Mouse (Mus musculus): Measurements from ENCODE around the gene Dhdds. TPM values are rescaled to one million over a fixed set of nuclear protein-coding genes. Genes with fewer than 3 reads are reported as not detected.

Dhdds gene
- polyA plus RNA-seq, 1 experiment from 2014 or later: 45.5 TPM

GRCm38 (mm10) chr4:133931785-133932184 lies 68.9 kb downstream of the Dhdds start:
- no peak for ATAC-seq (ENCODE audit: low FRiP score)
- no peak overlapping the region for H3K4me3 ChIP-seq (replicated peaks)
- no peaks in the 10 kb centered on the region for H3K36me3 ChIP-seq (replicated peaks)
- H3K27me3 ChIP-seq: no peaks in the 10 kb centered on the region
- peaks cover 3% of the 10 kb centered on the region; the same call in 1 of the 2 replicates for H3K4me1 ChIP-seq
- H3K9me3 ChIP-seq: no peaks in the 10 kb centered on the region
- no peak overlapping the region for H3K9ac ChIP-seq
- H3K27ac ChIP-seq: no peak overlapping the region
- no peak overlapping the region for H3K4me2 ChIP-seq
- WGBS: 74% methylated on average over 3 of the region's 3 CpGs

- 14% methylated on average over 10 of the region's 10 CpGs for WGBS
- no peak overlapping the region for H3K4me3 ChIP-seq (replicated peaks)
- no peak overlapping the region for H3K27ac ChIP-seq
These were observed 69.4 kb downstream of the Dhdds start for GRCm38 (mm10) chr4:133931349-133931748.

DNA sequence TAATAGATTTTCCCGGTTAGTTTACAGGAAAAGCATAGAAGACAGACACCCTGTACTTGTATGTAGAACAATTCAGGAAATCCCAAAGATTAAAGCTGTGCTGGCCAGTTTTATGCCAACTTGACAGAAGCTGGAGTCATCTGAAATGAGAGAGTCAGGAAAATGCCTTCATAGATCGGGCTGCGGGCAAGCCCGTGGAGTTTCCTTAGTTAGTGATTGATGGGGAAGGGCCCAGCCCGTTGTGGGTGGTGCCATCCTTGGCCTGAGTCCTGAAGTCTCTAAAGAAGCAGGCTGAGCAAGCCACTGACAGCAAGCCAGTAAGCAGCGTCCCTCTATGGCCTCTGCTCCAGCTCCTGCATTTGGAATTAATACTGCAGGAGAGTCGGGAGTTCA lies 71.4 kb downstream of the Dhdds start:
- no peak overlapping the region for H3K4me2 ChIP-seq
- no peak overlapping the region for H3K4me3 ChIP-seq (replicated peaks)
- H3K27ac ChIP-seq: no peak overlapping the region
- H3K36me3 ChIP-seq (replicated peaks): no peaks in the 10 kb centered on the region
- 57% methylated on average over 7 of the region's 7 CpGs for WGBS
- peaks cover 3% of the 10 kb centered on the region; the same call in 1 of the 2 replicates for H3K4me1 ChIP-seq
- ATAC-seq (ENCODE audit: low FRiP score): no peak
- no peaks in the 10 kb centered on the region for H3K27me3 ChIP-seq
- no peaks in the 10 kb centered on the region for H3K9me3 ChIP-seq
- H3K9ac ChIP-seq: no peak overlapping the region

More at GRCm38 (mm10) chr4:133931349-133931748, 69.4 kb downstream of the Dhdds start:
- H3K36me3 ChIP-seq (replicated peaks): no peaks in the 10 kb centered on the region
- H3K9me3 ChIP-seq: no peaks in the 10 kb centered on the region
- ATAC-seq (ENCODE audit: low FRiP score): no peak
- no peaks in the 10 kb centered on the region for H3K27me3 ChIP-seq
- H3K4me1 ChIP-seq: peaks cover 3% of the 10 kb centered on the region; the same call in 1 of the 2 replicates
- no peak overlapping the region for H3K9ac ChIP-seq
- H3K4me2 ChIP-seq: no peak overlapping the region

DNA sequence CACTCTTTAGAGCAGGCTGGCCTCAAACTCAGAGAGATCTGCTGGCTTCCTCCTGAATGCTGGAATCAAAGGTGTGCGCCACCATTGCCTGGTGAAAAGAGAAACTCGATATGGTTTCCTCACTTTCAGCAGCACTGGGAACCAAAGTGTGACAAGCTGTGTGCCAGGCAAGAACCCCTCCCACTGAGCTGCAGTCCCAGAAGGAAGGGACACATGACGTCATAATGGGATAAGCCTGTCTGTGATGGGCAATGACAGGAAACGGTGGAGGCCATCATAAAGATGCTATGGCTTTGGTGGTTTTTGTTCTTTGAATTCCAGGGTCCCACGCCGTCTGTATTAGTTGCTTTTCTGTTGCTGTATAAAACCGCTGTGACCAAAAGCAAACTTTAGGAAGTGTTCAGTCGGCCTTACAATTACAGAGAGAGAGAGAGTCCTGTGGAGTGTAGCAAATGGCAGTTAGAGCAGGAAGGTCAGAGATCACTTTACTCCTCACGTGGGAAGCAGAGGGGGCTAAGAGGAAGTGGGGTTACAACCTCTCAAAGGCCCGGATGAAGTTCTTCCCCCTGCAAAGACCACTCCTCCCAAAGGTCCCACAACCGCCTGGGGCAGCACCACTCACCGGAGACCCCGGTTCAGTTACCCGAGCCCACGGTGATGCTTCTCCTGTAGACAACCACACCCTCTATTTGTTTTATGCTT lies 72.0 kb downstream of the Dhdds start:
- ATAC-seq (ENCODE audit: low FRiP score): no peak
- no peaks in the 10 kb centered on the region for H3K36me3 ChIP-seq (replicated peaks)
- no peaks in the 10 kb centered on the region for H3K9me3 ChIP-seq
- H3K4me3 ChIP-seq (replicated peaks): no peak overlapping the region
- WGBS: 73% methylated on average over 15 of the region's 15 CpGs
- no peak overlapping the region for H3K4me2 ChIP-seq
- peaks cover 3% of the 10 kb centered on the region; the same call in 1 of the 2 replicates for H3K4me1 ChIP-seq
- H3K27ac ChIP-seq: no peak overlapping the region
- H3K9ac ChIP-seq: no peak overlapping the region
- H3K27me3 ChIP-seq: no peaks in the 10 kb centered on the region

GRCm38 (mm10) chr4:133925204-133925603 lies 75.5 kb downstream of the Dhdds start:
- peaks cover 3% of the 10 kb centered on the region; the same call in 1 of the 2 replicates for H3K4me1 ChIP-seq
- no peak overlapping the region for H3K4me3 ChIP-seq (replicated peaks)
- no peak overlapping the region for H3K4me2 ChIP-seq
- no peak for ATAC-seq (ENCODE audit: low FRiP score)
- no peaks in the 10 kb centered on the region for H3K27me3 ChIP-seq
- no peak overlapping the region for H3K27ac ChIP-seq
- no peak overlapping the region for H3K9ac ChIP-seq
- no peaks in the 10 kb centered on the region for H3K9me3 ChIP-seq
- 77% methylated on average over 4 of the region's 4 CpGs for WGBS
- no peaks in the 10 kb centered on the region for H3K36me3 ChIP-seq (replicated peaks)

GRCm38 (mm10) chr4:133923743-133924142 lies 77.0 kb downstream of the Dhdds start:
- H3K36me3 ChIP-seq (replicated peaks): no peaks in the 10 kb centered on the region
- 94% methylated on average over 5 of the region's 5 CpGs for WGBS
- no peaks in the 10 kb centered on the region for H3K27me3 ChIP-seq
- H3K9me3 ChIP-seq: no peaks in the 10 kb centered on the region
- no peak overlapping the region for H3K27ac ChIP-seq
- peaks cover 3% of the 10 kb centered on the region; the same call in 1 of the 2 replicates for H3K4me1 ChIP-seq
- no peak overlapping the region for H3K4me3 ChIP-seq (replicated peaks)
- no peak overlapping the region for H3K4me2 ChIP-seq
- no peak overlapping the region for H3K9ac ChIP-seq
- ATAC-seq (ENCODE audit: low FRiP score): no peak

Other genes with a start within 250 kb of the Dhdds start
- 50.4 and 51.5 TPM in 2 replicates for gene Arid1a, start 244.1 kb downstream of the Dhdds start, polyA plus RNA-seq (2016; fragmentation: Nextera tagmentation; extraction: Ambion mirVana)
- gene Rps6ka1, start 113.1 kb downstream of the Dhdds start, polyA plus RNA-seq (2016; fragmentation: Nextera tagmentation; extraction: Ambion mirVana): 22.6 and 26.0 TPM in 2 replicates
- 3,644 and 3,855 TPM in 2 replicates for gene Hmgn2, start 32.3 kb downstream of the Dhdds start, polyA plus RNA-seq (2016; fragmentation: Nextera tagmentation; extraction: Ambion mirVana)
- gene Lin28a, start 17.9 kb upstream of the Dhdds start, polyA plus RNA-seq (2016; fragmentation: Nextera tagmentation; extraction: Ambion mirVana): 0.92 and 1.5 TPM in 2 replicates
- gene Zfp683, start 52.9 kb upstream of the Dhdds start, polyA plus RNA-seq (2016; fragmentation: Nextera tagmentation; extraction: Ambion mirVana): not detected in 2 replicates
- 0.62 and 0.96 TPM in 2 replicates for gene Crybg2, start 59.9 kb upstream of the Dhdds start, polyA plus RNA-seq (2016; fragmentation: Nextera tagmentation; extraction: Ambion mirVana)
- 3.8 and 3.9 TPM in 2 replicates for gene Cd52, start 94.2 kb upstream of the Dhdds start, polyA plus RNA-seq (2016; fragmentation: Nextera tagmentation; extraction: Ambion mirVana)
- gene Ubxn11, start 101.7 kb upstream of the Dhdds start, polyA plus RNA-seq (2016; fragmentation: Nextera tagmentation; extraction: Ambion mirVana): 5.8 and 7.9 TPM in 2 replicates
- 257 and 272 TPM in 2 replicates for gene Sh3bgrl3, start 127.9 kb upstream of the Dhdds start, polyA plus RNA-seq (2016; fragmentation: Nextera tagmentation; extraction: Ambion mirVana)
- gene Cep85, start 186.2 kb upstream of the Dhdds start, polyA plus RNA-seq (2016; fragmentation: Nextera tagmentation; extraction: Ambion mirVana): 30.5 and 32.3 TPM in 2 replicates
- not detected in 2 replicates for gene Gm7534, start 202.1 kb upstream of the Dhdds start, polyA plus RNA-seq (2016; fragmentation: Nextera tagmentation; extraction: Ambion mirVana)
- gene Catsper4, start 226.5 kb upstream of the Dhdds start, polyA plus RNA-seq (2016; fragmentation: Nextera tagmentation; extraction: Ambion mirVana): not detected in 2 replicates
- 0.10 and 0.35 TPM in 2 replicates for gene Cnksr1, start 237.5 kb upstream of the Dhdds start, polyA plus RNA-seq (2016; fragmentation: Nextera tagmentation; extraction: Ambion mirVana)
- gene E130218I03Rik, start 242.7 kb upstream of the Dhdds start, polyA plus RNA-seq (2016; fragmentation: Nextera tagmentation; extraction: Ambion mirVana): 0.52 and 0.74 TPM in 2 replicates
- gene Zfp593, start 244.7 kb upstream of the Dhdds start, polyA plus RNA-seq (2016; fragmentation: Nextera tagmentation; extraction: Ambion mirVana): 18.5 and 20.4 TPM in 2 replicates
- gene Gm30191, start 246.0 kb upstream of the Dhdds start, polyA plus RNA-seq (2016; fragmentation: Nextera tagmentation; extraction: Ambion mirVana): not detected in 2 replicates

Measured in forebrain, embryonic 12.5 days (tissue).